Mouse (Mus musculus) ovary, postnatal 36 days (tissue): Measurements from ENCODE around the gene Klhl31.
A peak's percentile ranks its signal among the peaks of the same experiment; 100 is the strongest.

Experiments used
- DNase-seq: peaks from one replicate; pipeline ENCODE4 v3.0.0; 2022; ENCODE audit warnings: low spot score, mixed read lengths

Gene Klhl31

DNA sequence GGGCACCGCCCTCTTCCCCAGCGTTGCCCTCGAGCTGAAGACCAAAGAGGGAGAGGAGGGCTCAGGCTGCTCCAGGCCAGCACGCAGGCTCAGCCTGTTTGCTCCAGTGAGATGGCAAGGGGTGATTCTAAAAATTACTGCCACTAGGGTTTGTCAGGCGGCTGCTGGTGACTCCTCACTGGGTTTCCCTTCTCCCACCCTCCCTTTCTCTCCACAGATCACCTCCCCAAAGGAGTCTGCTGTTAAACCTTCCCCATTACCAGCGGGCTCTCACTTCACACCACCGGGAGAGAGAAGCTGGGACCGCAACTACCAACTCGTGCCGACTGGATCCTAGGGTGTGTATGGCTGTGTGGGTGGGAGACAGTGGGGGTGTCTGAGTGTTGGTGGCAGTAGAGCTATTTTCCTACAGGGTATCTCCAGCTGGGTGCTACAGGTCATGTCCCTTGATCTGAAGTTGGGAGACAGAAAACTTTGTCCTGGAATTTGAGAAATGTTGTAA is at the start of gene Klhl31:
Klhl31 (plus strand) TSS at position 51 of the 502 bp plus-strand sequence.
- DNase-seq, result peak; percentile 60

DNA sequence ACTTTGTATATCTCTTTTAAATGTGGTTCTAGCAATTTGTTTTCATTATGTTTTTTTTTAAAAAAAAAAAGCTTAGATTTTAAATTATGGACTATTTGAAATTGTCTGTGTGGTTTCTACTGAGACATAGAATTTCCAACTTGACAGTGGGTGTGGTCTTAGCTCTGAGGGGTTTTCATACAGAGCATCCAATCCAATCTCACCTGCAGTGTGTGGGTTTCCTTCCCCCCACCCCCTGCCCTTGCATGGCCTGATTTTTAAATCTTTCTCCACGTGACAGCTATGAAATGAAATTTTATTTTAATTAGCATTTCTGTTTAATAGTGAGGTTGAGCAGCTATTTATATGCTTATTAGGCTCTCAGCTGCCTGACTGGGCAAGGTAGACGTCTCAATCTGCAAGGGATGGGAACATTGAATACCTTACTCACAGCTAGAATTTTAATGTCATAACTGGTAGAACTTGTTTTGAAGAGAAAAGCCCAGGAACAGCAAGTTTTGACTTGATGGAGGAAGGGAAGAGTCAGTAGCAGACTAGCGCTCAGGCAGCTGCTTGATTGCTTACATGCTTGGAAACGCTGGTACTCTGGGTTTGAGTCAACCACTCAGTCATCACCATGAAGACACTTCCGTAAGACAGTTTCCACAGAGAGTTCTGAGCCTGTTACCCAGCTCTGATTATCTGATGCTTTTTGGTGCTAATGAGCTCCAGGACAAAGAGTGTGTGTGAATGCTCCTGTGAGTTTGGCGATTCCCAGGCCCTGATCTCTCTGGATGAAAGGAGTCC is 49.3 kb upstream of the Klhl31 start:
- no peak for DNase-seq

DNA sequence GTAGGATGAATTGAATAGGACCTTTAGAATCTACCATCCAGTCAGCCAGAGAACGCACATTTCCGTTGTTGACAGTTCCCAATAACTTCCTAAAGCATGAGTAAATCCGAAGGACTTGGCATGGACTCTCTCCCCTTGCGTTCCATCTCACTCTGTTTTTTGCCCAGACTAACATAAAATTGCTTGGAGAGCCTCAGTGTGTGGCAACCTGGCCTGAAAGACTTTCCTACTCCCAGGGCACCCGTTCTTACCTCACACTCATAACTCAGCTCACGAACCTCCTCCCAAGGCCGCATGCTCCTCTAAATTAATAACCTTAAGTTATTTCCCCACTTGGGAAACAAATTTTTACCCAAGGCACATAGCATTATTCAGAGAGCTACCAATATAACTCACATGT is 48.7 kb upstream of the Klhl31 start:
- no peak for DNase-seq

DNA sequence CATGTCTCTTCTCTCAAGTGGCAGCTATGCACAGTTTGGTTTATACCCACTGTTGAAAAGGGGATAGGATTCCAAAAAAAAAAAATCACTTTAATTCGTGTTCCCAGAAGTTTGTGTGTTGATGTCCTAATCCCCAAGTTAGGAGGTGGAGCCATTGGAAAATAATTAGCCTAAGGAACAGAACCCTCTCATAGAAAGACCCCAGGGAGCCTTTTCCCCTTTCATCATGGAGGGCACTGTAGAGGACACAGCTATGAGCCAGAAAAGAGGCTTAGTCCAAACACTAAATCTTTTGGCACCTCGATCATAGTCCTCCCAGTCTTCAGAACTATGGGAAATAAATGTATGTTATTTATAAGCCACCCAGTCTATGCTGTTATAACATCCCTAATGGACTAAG is 46.8 kb upstream of the Klhl31 start:
- no peak for DNase-seq

DNA sequence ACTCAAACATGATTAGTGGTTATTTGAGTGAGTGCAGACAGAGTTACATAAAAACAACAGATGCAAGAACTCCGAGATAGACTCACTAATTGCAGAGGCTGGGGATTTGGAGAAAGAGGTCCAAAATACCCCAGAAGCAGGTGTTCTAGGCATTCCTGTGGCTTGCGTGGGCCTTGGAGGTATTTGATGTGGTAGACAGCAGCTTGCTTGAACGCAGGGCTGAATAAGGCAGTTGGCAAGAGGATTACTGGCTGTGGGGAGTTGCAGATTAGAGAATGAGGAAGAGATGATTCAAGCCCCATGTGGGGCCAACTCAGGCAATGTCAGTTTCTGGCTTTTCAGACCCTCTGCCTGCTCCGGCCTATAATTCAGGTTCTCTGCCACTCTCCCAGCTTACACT is 43.9 kb upstream of the Klhl31 start:
- no peak for DNase-seq

DNA sequence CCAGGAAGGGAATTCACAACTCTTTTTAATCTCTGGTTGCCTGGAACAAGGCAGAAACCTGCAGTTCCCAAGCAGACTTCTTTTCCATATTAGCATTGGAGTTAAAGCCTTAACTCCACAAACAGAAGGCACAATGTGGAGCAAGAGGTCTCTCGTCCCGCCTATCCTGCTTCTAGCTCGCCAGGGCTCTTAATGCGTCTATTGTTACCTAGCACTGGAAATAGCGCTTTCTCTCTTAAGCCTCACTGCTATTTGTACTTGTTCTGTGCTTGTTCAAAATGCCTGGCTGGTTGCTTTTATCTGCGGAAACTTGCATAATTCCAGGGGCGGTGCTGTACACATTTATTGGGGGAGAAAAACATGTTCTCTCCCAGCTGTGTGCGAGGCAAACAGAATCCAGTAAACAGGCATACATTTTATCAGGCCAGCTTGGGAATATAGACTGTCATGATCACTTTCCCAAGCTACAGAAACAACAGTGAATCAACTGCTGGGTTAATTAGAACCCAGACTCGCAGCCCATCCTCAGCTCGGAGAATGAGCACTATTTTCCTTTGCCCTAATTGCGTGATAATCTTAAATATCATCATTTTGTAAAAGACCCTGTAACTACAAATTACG is 41.2 kb upstream of the Klhl31 start:
- DNase-seq, result no peak

DNA sequence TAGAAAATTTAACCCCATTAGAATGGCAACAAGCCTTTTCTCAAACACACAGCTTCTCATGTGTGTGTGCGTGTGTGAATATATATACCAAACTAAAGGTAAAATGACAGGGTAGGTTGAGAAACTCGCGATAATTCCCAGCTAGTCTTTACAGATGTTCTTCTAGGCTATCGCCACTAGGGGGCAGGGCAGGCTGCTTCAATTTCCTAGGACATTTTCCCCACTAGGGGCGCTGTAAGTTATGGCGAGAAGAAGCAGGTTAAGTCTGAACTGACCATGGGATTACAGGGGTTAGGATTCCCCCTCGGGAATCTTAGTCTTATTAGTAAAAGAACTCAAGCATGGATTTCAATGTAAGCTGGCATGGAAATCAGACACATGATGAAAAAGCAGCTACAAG is 39.9 kb upstream of the Klhl31 start:
- DNase-seq, result peak; percentile 70

DNA sequence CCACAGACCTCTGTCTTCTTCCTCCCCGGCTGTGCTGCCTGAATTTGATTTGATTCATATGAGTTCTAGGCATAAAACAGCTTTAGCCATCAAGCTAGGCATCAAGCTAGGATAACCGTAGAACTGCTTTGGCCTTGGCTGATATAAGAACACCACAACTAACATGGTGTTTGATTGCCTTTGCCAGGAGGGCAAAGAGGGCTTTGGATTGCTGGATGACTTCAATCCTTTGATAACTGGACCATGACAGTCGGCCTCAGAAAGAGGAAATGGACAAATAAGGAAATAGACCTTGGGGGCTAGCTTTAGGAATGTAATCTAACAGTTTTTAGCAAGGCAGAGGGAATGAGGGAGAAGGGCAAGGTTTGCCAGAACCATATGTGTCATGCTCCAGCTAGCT is 37.7 kb upstream of the Klhl31 start:
- DNase-seq, result no peak

DNA sequence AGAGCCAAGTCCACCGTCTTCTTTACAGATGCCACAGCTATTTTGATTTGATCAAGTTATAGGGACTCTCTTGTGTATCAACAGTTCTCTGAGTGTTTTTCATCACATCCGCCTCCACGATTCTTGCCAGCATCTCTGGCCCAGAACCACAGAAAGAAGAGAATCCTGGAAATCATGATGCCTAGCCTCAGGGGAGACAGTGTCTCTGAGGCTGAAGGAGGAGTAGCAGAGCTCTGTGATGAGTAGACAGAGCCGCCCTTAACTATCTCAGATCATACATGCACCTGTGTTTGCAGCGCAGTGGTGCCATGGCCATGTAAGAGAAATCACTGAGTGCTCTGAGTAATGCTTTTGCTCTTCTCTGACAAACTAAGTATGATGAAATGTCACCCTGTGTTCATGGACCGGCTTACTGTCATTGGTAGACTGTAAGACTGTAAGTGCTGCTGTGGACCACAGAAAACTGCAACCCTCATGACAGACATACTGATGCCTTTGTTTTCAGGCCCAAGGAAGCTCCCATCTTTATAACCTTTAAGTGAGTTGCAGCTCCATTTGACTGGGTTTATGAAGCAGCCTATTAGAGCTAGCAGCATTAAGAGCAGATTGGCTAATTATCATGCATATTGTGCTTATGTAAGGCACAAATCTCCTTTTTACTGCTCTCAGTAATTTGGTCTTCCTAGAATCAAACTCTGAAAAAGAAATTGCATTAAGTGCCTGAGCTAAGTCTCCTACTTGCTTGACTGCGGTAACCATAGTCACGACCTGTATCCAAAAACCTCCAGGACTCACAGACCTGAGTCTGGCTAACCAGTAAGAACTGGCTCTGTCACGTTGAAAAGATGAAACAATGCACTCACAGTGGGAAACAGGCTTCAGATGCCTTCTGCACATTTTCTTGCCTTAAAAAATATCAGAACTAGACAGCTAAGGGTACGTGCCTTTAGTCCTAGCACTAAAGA is 33.7 kb upstream of the Klhl31 start:
- DNase-seq, result no peak

DNA sequence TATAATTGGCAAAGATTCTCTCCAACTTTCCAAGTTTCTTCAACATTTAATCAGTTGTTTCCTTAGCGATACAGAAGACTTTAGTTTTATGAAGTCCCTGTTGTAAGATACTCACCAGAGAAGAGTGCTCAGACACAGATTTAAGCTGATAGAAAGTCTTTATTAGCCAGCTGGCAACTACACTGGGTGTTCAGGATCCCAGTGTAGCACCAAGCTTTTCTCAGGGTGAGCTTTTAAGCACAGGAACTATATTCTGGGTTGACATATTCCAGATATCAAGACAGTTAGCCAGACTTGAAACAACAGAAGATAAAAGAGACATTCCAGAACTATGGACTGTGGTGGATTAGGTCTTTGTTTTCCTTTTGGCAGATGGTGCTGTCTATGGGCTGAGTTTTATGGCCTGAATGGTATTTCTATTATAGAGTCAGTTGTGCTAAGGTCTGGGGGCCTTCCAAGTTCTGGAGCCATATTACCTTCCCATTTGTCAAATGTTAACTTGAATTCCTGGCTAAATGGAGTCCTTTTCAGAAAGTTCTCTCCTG is 32.3 kb upstream of the Klhl31 start:
- DNase-seq, result no peak

DNA sequence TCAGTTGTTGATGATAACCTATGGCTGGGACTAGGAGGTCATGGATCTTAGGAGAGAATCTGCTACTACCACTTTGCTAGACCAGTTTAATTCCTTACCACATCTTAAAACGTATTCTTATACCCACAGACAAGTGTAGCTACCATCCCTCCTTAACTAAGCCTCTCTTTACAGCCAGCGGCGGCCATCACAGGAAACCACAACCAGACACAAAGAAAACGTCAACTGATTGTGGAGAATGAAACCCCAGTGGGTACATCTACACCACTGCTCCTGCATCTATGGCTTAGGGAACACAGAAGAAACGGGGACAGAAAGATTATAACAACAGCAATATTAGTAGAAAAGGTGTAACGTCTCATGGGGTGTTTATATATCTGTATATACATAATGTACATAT is 29.0 kb upstream of the Klhl31 start:
- no peak for DNase-seq

DNA sequence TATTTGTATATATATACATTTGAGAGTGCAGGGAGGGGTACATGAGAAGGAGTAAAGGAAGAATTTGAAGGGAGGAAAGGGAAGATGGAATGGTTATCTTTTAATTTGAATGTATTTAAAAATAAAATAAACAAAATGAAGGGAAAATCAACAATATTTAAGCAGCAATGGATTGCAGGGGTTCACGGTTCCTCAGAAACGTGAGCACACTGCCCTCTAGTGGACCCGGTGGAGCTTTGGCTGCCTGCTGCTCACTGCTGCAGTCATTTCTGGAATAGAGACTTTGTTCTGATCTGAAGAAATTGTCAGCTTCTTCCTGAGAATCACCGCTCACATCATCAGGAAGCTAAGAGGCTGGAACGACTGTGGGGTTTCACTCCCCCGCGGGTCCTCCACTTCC is 28.5 kb upstream of the Klhl31 start:
- peak; percentile 49 for DNase-seq

DNA sequence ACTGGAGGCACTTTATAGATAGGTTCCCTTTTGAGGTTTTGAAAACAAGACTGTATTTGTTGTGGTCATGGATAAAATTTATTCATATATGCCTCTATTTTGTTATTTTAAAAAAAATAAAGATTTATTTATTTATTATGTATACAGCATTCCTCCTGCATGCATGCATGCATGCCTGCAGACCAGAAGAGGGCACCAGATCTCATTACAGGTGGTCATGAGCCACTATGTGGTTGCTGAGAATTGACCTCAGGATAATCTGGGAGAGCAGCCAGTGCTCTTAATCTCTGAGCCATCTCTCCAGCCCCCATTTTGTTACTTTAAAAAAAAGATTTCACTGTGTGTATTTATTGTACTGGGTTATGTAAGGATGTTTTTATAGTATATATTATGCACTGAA is 25.5 kb upstream of the Klhl31 start:
- DNase-seq, result no peak

DNA sequence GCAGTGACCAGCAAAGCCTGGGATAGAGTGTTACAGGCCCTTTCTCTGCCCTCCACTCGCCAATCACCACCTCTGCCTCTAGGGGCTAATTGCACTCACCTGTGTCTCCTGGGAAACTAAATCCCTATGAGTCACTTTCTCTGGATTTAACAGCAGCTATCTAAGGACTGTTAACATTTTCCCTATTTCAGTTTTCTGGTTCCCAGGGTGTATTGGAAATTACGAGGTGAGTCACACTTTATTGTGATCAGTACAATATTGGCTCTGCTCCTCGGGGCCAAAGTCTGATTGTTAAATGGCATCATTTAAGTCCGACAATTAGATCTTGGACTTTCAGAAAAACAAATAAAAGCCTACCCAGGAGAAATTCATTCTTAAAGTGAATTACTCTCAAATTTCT is 24.0 kb upstream of the Klhl31 start:
- DNase-seq, result no peak

DNA sequence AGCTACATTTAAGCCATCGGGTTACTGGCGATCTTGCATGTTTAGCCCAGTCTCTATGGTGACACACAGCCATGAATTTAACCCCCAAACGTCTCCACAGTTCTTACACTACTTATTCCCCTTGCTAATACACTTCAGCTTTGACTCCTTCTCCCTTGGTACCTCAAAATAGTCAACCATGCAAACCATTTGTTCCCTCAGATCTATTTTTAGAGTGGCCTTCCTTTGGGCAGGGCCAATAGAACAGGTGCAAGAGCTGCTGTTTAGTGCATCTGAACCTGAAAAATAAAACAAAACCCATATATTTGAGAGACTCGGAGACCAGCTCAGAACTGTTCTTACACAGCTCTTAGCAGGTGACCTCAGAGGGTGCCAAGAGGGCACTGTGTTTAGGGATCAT is 20.4 kb upstream of the Klhl31 start:
- DNase-seq, result no peak

DNA sequence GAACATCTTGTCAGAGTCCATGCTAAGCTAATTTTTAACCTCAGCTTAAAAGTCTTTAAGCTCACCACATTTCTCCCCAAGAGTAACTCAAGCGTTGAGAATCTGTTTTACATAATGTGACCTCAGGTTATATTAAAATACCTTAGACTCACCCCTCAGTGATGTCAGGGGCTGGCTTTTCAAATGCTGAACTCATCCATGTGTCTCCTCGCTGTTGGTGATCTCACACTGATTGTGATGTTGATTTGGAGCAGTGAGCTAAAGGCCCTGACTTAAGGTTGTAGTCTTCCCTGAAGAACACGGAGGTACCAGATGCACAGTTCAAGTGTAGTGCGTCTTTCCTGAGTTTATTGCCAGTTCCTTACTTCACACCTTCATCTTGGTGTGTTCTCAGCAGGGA is 19.5 kb upstream of the Klhl31 start:
- DNase-seq, result no peak

DNA sequence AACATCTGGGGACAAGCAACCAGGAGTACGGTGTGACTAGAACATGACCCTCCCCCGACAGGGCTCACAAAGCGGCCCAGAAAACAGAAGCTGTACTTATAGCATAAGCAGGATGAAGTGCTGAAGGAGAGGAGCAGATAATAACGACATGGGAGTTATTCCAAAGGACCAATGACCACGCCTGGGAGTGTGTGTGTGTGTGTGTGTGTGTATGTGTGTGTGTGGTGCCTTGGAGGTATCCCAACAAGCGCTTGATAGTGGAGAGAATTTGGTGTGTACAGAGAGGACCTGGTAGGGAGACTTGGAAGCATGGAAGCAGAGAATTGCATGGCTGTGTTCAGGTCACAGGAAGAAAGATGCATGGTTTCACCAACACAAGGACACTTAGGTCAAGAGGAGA is 18.5 kb upstream of the Klhl31 start:
- no peak for DNase-seq

DNA sequence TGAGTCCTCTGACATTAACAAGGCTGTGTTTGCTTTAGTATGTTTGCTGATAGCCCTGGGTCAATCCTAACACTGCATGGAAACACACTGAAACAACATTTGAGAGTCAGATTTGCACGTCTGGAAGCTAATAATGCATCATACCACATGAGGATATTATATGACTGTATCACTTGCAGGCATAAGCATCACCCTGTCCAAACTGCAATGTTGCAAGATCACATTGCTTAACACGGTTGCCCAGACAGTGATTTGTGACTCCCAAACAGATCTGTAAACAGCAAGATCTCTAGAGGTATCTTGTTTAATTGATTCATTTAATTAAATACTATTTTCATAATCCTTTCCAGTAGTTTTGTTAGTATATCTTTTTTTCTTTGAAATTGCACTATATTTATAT is 17.9 kb upstream of the Klhl31 start:
- DNase-seq, result no peak

DNA sequence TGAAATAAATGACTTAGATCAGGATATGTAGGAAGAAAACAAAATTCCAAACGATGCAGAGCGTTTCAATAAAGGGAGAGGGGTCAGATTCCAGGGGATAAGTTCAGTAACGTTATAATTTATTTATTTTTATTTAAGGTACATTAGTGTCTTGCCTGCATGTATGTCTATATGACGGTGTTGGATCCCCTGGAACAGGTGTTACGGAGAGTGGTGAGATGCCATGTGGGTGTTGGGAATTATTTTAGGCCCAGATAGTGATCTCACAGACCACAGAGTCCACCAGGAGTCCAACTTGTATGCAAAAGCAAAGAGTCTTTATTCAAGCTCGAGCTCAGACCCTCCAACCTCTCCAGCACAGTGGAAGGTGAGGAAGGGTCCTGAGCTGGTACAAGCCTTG is 16.2 kb upstream of the Klhl31 start:
- no peak for DNase-seq

DNA sequence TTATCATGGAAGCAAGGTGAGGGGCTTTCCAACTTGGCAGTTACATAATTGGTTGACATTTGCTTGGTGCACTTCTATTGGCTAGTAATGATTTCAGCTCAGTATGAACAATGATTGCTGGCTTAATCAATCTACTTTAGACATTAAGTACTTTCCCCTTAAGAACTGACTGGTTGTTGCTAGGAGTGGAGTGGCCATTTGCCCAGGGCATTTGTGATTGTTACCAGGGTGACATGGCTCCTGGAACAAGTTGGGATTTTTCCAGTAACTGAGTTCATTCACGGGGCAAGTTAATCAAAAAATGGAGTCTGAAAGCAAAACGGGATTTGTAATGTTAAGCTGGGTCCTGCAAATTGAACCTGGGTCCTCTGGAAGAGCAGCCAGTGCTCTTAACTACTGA is 15.8 kb upstream of the Klhl31 start:
- peak; percentile 39 for DNase-seq

DNA sequence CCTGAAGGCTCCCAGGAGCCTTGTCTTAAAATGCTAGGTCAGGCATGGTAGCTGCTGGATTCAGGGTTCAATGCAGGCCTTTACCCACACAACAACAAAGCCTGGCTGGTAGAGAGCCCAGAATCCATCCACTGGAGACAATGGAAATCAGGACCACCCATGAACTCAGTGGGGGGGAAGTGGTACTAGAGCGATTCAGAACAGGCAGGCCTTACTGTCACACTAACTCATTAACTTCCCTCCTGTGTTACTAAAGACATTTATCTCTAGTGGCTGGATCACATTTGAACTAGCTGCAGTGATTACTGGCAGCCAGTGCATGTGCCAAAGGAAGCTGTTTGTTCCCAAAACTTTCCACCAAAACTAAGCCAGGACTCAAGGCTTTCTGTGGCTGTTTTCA is 13.4 kb upstream of the Klhl31 start:
- no peak for DNase-seq

DNA sequence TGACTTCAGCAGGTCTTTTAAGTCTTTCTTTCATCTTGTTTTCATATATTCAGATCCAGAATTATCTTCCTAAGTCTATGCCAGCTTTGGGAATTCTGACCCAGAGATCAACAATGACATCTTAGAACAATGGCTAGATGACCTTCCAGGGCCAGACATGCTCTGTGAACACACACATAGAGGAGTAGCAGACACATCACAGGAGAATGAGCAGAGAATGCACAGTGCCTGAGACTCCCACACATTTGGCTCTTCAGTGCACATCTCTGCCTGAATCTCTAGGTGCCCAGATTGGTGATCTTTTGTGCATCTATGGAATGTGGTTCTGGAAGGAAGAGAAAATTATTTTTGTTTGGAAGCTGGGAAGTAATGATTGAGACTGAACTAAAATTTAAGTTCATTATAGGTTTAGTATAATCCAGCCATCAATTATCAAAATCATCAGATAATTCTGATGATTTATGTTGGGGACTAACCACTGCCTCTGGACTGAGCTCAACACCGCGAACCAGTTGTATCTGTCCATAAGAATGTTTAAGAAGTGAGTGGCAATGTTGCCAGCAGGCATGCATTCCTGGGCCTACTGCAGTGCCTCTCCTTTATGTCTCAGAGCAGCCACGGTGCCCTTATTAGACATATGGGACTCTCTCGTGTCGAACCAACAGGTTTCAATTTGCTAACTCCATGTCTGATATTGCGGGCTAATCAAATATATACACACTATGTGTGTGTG is 12.8 kb upstream of the Klhl31 start:
- DNase-seq, result no peak
